Mouse (Mus musculus) mouse embryonic stem cell (cell line): Measurements from ENCODE around the gene Acer2.
"Not testable (repeated sequence)": the region's sequence is repeated elsewhere in the genome, so short reads cannot be mapped to it uniquely, and the experiment has no call there.

Experiments
- in situ Hi-C, 2 experiments: fragments of 300-500 bp; cut with MboI; formaldehyde crosslinking; loops; 1 replicate in 1 of 2; 3 replicates in 1 of 2; pipeline ENCODE4 v1.14.3; 2019 to 2020; ENCODE audit warnings: low sequenced_read_pairs in 2 of 2, low pct_unique_long_range_greater_than_20kb in 1 of 2, mixed read lengths in 1 of 2; ENCODE audit not compliant: unreplicated experiment in 1 of 2

Acer2 gene

GRCm38 (mm10) chr4:86874146-86874847 is at the start of gene Acer2:
Acer2 (plus strand) TSS chr4:86874396.
- in situ Hi-C loops, result no loop called here

GRCm38 (mm10) chr4:86825143-86825542 is 49.1 kb upstream of the Acer2 start:
- in situ Hi-C loops, result no loop called here

- in situ Hi-C loops, result no loop called here
These were observed 42.3 kb upstream of the Acer2 start for GRCm38 (mm10) chr4:86831896-86832295.

GRCm38 (mm10) chr4:86841141-86841540 is 33.1 kb upstream of the Acer2 start:
- in situ Hi-C loops, result not testable (repeated sequence)

GRCm38 (mm10) chr4:86845384-86845783 is 28.8 kb upstream of the Acer2 start:
- in situ Hi-C loops, result no loop called here

- in situ Hi-C loops, result no loop called here
These were observed 26.9 kb upstream of the Acer2 start for GRCm38 (mm10) chr4:86847246-86847645.

GRCm38 (mm10) chr4:86851331-86851730 is 22.9 kb upstream of the Acer2 start:
- in situ Hi-C loops, result no loop called here

- in situ Hi-C loops, result no loop called here
These were observed 22.2 kb upstream of the Acer2 start for GRCm38 (mm10) chr4:86852018-86852417.

GRCm38 (mm10) chr4:86852813-86853590 is 21.2 kb upstream of the Acer2 start:
- in situ Hi-C loops, result no loop called here

GRCm38 (mm10) chr4:86856304-86857112 is 17.7 kb upstream of the Acer2 start:
- in situ Hi-C loops, result no loop called here

- in situ Hi-C loops, result no loop called here
These were observed 16.8 kb upstream of the Acer2 start, which contains the start of gene Rps6 for GRCm38 (mm10) chr4:86857113-86858069. Rps6 (minus strand) TSS chr4:86857412.

- in situ Hi-C loops, result no loop called here
These were observed 16.1 kb upstream of the Acer2 start for GRCm38 (mm10) chr4:86858070-86858440.

- in situ Hi-C loops, result no loop called here
These were observed 10.1 kb upstream of the Acer2 start for GRCm38 (mm10) chr4:86864087-86864486.

GRCm38 (mm10) chr4:86871988-86872387 is 2.2 kb upstream of the Acer2 start:
- in situ Hi-C loops, result no loop called here

- in situ Hi-C loops, result no loop called here
These were observed 1.1 kb upstream of the Acer2 start for GRCm38 (mm10) chr4:86873072-86873471.

- in situ Hi-C loops, result no loop called here
These were observed 5.3 kb downstream of the Acer2 start for GRCm38 (mm10) chr4:86879477-86879876.

GRCm38 (mm10) chr4:86881178-86881577 is 7.0 kb downstream of the Acer2 start:
- in situ Hi-C loops, result loop anchor here in 1 of 2 experiments (5.0 kb wide), 1 partner anchor 36 kb away; no protein-coding TSS in a partner anchor

- in situ Hi-C loops, result loop anchor here in 1 of 2 experiments (5.0 kb wide), 1 partner anchor 35 kb away; no protein-coding TSS in a partner anchor
These were observed 8.2 kb downstream of the Acer2 start for GRCm38 (mm10) chr4:86882413-86882812.
